Comparison of ENCODE assay signal across 15 mouse cellular contexts in genomic region chr12:108619853-108620416, GRCm38 (mm10).
DNase-seq lines count a peak whose midpoint lies in the region; ATAC-seq and TF ChIP-seq lines count a peak whose summit lies in the region.
"Had no signal": no experiment of that assay in that cellular context is flagged by ENCODE, and none has a peak within 500 bp of the region (broad histone marks: within the 10 kb centered on the region; RNA-seq: fewer than 3 reads in every experiment).

No protein-coding gene starts in this region.

- intact Hi-C loops in heart, postnatal 25 days (cut with DNase I): loop anchor here (5.0 kb wide), 1 partner anchor 37 kb away; no protein-coding TSS in a partner anchor

- no peak overlapping the region for H3K4me3 ChIP-seq in layer of hippocampus, adult 2 months
- H3K4me3 ChIP-seq: heart, embryonic 12.5 days; hindbrain, embryonic 10.5 days; limb, embryonic 15.5 days had no signal

- no peak for DNase-seq in cerebellum, adult 11 months
- DNase-seq in layer of hippocampus, adult 2 months (ENCODE audit: low spot score in 2 of 2): no peak
- DNase-seq in layer of hippocampus, adult 9-10 months (ENCODE audit: low spot score): no peak
- DNase-seq in brain, embryonic 14.5 days (ENCODE audit: low read depth): peak; percentile 30
- DNase-seq in heart, postnatal 25 days (ENCODE audit: low spot score): no peak
- DNase-seq in thymus, postnatal 36 days: no peak
- DNase-seq: gastrocnemius, postnatal 10 days; lung, adult 18-20 months had no signal

- 0 out of 2 replicates have a peak, but pooled peaks have one; percentile 26 for ATAC-seq in cerebellum, adult (ENCODE audit: insufficient number of reproducible peaks, low FRiP score, low TSS enrichment)
- ATAC-seq in granulocyte monocyte progenitor cell, adult 5-6 weeks (replicated peaks; ENCODE audit: poor library complexity, severe bottlenecking): peak; percentile 47
- ATAC-seq: forebrain, embryonic 16.5 days; intestine, postnatal 0 days had no signal

- TF ChIP-seq CTCF in layer of hippocampus, adult 2 months (conservative IDR thresholded peaks at IDR 0.05): 0 out of 2 replicates have a peak, but pooled peaks have one; percentile 9
- TF ChIP-seq CTCF in brain, embryonic 14.5 days (IDR thresholded peaks at IDR 0.05; ENCODE audit: borderline replicate concordance, extremely low read depth, insufficient read depth, insufficient read length): no peak

- no peak for TF ChIP-seq POLR2A in brain, embryonic 14.5 days (IDR thresholded peaks at IDR 0.05; ENCODE audit: borderline replicate concordance, extremely low read depth, insufficient read depth, insufficient read length, poor library complexity, severe bottlenecking)

- no peak overlapping the region for H3K27ac ChIP-seq in layer of hippocampus, adult 2 months
- H3K27ac ChIP-seq: hindbrain, embryonic 10.5 days; limb, embryonic 15.5 days had no signal
